Mouse (Mus musculus): ENCODE data around the gene Gm15155.
"Not testable (repeated sequence)": the region's sequence is repeated elsewhere in the genome, so short reads cannot be mapped to it uniquely, and the experiment has no call there.

Gm15155 gene

DNA sequence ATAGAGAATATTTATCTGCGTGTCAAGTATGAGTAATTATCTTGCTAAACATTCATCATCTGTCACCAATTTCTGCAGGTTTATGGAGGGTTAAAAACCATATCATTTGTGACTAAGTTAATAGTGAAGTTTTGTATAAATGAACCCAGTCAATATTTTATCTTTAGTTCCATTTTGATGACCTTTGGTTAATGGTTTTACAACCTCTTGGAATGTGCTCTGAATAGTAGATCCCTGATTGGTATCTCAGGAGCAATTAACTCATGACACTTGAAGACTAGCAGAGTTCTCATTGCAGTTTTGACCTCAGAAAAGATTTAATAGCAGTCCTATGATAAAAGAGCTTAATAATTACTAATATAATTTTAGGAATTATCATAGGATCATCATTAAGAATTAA, 385.2 kb downstream of the Gm15155 start:
- DNase-seq (ENCODE audit: low read depth, low spot score) = no peak

DNA sequence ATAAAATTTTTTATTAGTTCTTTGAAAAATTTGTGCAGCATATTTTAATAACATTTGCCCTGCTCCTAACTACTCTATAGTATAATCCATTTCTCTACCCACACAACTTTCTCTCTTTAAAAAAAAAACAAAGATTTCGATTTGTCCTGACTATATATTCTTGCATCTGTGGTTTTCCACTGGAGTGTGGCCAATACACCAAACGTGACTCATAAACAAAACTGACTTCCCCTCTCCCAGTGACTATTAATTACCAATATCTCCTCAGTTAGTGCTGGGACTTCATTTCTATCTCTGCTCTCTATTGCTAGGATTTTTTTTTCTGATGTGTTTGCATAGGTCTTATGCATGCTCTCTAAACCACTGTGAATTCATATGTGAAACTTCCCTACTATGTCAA, 531.2 kb downstream of the Gm15155 start:
- DNase-seq (ENCODE audit: low read depth, low spot score) = no peak

DNA sequence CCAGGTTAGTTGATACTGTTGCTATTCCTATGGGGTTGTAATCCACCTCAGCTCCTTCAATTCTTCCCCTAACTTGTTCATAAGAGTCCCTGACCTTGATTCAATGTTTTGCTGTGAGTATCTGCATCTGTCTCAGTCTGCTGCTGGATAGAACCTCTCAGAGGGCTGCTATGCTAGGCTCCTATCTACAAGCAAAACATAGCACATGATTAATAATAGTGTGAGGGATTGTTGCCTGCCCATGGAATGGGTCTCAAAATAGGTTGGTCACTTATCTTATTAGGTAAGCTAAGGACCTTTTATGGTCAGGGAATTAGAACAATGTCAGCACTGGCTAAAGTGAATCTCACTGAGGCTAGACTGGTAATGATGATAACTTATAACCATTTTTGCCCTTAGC, 547.0 kb downstream of the Gm15155 start:
- DNase-seq (ENCODE audit: low read depth, low spot score) = no peak

DNA sequence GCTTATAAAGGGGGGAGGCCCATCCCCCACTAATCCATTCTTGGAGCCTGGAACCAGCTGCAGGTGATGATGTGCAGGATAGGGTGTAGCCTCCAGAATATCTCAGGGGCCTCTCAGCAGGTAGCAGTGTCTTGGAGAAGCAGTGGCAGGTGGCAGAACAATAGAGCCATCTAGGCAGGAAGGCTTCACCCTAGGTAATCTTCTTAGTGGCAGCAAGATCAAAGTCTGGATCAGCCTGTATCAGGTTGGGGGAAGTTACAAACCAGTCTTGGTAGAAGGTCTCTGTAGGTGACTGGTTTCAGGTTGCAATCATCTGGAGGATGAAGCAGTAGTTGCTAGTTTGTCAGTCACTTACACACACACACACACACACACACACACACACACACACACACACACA, 679.3 kb downstream of the Gm15155 start:
- DNase-seq (ENCODE audit: low read depth, low spot score) = not testable (repeated sequence)

Measured in telencephalon, adult 2 months (tissue).